Mouse (Mus musculus) lung, adult 2 months (tissue): Measurements from ENCODE around the gene Akap5.

Experiments used
- CTCF ChIP-seq: fragments of 200-500 bp; IDR thresholded peaks from 2 replicates; pipeline ENCODE4 v1.5.1; 2011; ENCODE audit warnings: mild to moderate bottlenecking, low read length, control low read depth; ENCODE audit not compliant: insufficient read depth
- POLR2A ChIP-seq: fragments of 200-500 bp; IDR thresholded peaks from 2 replicates; pipeline ENCODE4 v1.6.1; 2011; ENCODE audit warnings: low read depth, mild to moderate bottlenecking, control low read depth, low read length, borderline replicate concordance; ENCODE audit errors: extremely low read depth

DNA sequence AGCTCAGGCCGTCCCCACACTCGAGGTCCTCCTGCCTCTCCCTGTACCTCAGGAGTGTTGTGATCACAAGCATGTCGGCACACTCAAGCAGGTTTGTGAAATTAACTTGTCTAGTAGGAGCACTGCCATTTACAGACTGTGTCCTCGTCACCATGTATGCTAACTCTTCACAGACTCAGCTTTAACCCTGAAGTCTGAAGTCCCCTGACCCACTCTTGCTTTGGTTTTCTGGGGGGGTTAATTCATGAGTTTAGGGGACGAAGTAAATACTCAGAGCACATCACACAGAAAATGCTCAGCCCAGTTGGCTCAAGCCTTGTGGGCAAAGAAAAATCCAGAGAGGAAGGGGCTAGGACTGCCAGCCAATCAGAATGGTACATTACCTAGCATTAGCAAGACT lies 10.9 kb downstream of the Akap5 start:
- TF ChIP-seq CTCF (no peak), POLR2A (no peak)
